Mouse (Mus musculus): Measurements from ENCODE around the gene Clrn3. TPM values are rescaled to one million over a fixed set of nuclear protein-coding genes. Genes with fewer than 3 reads are reported as not detected.

The Clrn3 gene
- polyA plus RNA-seq, 1 experiment from 2014 or later = 17.3 TPM

DNA sequence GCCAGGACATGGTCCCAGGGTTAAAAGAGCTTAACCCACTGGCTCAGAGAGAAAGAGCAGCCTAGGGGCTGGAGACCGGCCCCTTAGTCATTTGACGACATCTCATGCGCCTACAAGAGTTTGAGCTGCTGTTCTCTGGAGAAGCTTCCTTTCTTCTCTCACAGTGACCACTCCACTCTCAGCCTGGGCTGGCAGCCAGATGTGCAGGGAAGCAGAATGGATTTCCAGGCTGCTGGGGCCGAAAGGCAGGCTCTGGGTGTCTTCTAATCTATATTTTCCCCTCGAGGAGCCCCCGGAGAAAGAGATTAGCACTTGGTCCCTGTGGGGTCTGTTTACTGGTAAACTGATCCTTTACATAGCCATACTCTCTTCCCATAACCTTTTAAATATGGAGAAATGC is 44.7 kb downstream of the Clrn3 start:
- Histone ChIP-seq H3K27me3 (ENCODE audit: insufficient read depth, low read length) (no peaks in the 10 kb centered on the region), H3K27ac (ENCODE audit: low read length) (no peak overlapping the region), H3K36me3 (ENCODE audit: insufficient read depth, low read length) (no peaks in the 10 kb centered on the region), H3K4me1 (ENCODE audit: insufficient read depth, low read length) (peaks cover 7% of the 10 kb centered on the region; the same call in 1 of the 2 replicates), H3K4me3 (ENCODE audit: low read length) (no peak overlapping the region), H3K9me3 (ENCODE audit: low read length) (no peaks in the 10 kb centered on the region), H3K4me2 (replicated peaks; ENCODE audit: low read depth, low read length) (no peak overlapping the region), H3K9ac (replicated peaks; ENCODE audit: low read length) (no peak overlapping the region)
- no peak for ATAC-seq (ENCODE audit: low FRiP score, low TSS enrichment)
- WGBS = 60% methylated on average over 6 of the region's 6 CpGs

DNA sequence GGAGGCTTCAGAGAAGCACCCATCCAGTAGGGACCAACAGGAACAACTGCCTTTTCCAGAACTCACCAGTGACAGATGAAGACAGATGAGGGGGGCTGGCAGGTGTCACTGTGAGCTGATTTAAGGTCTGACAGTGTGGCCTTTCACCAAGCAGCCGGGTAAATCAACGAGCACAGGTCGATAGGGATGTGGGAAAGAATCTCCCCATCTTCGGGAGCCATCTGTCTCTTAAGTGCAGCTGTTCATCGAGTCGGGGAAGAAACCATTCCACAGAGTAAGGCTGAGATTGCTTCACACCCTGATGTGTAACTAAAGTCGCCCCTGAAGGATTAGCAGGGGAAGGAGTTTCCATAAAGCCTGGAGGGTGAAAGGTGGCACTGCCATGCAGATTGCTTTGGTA is 47.3 kb downstream of the Clrn3 start:
- 8% methylated on average over 7 of the region's 7 CpGs for WGBS
- Histone ChIP-seq H3K9me3 (ENCODE audit: low read length) (no peaks in the 10 kb centered on the region), H3K4me2 (replicated peaks; ENCODE audit: low read depth, low read length) (no peak overlapping the region), H3K27ac (ENCODE audit: low read length) (no peak overlapping the region), H3K9ac (replicated peaks; ENCODE audit: low read length) (no peak overlapping the region), H3K4me3 (ENCODE audit: low read length) (no peak overlapping the region), H3K4me1 (ENCODE audit: insufficient read depth, low read length) (peaks cover 7% of the 10 kb centered on the region; the same call in 1 of the 2 replicates), H3K36me3 (ENCODE audit: insufficient read depth, low read length) (no peaks in the 10 kb centered on the region), H3K27me3 (ENCODE audit: insufficient read depth, low read length) (no peaks in the 10 kb centered on the region)
- ATAC-seq (ENCODE audit: low FRiP score, low TSS enrichment) = no peak

DNA sequence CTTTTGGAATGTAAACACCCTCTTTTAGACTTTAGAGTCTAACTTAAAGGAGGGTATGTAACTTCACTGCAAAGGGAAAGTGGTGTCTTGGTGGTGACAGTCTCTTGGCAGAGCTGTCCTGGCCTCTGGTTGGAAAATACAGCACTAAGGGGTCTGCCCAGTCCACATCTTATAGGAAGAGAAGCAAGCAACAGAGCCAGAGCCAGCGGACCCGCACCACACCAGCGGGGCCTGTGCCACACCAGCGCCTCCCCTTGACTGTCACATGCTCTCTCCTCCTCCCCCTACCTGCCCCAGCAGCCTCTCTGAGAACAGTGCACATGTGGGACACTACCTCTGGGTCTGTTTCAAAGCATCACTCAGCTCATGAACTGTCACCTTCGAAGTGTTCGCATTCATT is 48.5 kb downstream of the Clrn3 start:
- no peak for ATAC-seq (ENCODE audit: low FRiP score, low TSS enrichment)
- no peak overlapping the region for H3K4me2 ChIP-seq (replicated peaks; ENCODE audit: low read depth, low read length)
- no peak overlapping the region for H3K4me3 ChIP-seq (ENCODE audit: low read length)
- H3K27ac ChIP-seq (ENCODE audit: low read length) = no peak overlapping the region
- no peaks in the 10 kb centered on the region for H3K36me3 ChIP-seq (ENCODE audit: insufficient read depth, low read length)
- no peak overlapping the region for H3K9ac ChIP-seq (replicated peaks; ENCODE audit: low read length)
- H3K9me3 ChIP-seq (ENCODE audit: low read length) = no peaks in the 10 kb centered on the region
- H3K4me1 ChIP-seq (ENCODE audit: insufficient read depth, low read length) = no peaks in the 10 kb centered on the region
- H3K27me3 ChIP-seq (ENCODE audit: insufficient read depth, low read length) = no peaks in the 10 kb centered on the region
- WGBS = 70% methylated on average over 6 of the region's 6 CpGs

DNA sequence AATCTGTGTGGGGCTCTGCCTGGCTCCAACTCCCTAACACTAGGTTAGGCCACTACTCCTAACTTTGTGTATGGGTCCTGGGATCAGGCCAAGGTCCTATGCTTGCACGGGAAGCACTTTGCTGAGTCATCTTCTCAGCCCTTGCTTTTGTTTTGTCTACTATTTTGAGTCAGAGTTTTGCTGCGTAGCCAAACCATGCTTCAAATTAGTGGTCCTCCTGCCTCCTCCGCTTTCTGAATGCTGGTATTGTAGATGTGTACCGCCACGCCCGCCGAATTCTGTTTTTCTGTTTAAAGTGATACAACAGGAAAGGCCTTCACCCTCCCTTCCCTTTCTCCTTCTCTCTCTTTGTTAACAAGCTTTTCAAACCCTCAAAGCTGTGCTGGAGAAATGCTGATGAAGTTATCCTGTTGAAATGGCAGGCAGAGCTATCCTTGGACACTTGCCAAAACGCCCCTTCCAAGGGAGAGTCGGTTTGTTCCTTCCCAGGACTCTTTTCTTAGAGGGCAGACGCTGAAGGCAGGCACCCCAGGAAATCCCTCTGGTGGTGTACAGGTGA is 49.1 kb downstream of the Clrn3 start:
- Histone ChIP-seq H3K9ac (replicated peaks; ENCODE audit: low read length) (no peak overlapping the region), H3K27me3 (ENCODE audit: insufficient read depth, low read length) (no peaks in the 10 kb centered on the region), H3K4me2 (replicated peaks; ENCODE audit: low read depth, low read length) (no peak overlapping the region), H3K27ac (ENCODE audit: low read length) (no peak overlapping the region), H3K4me1 (ENCODE audit: insufficient read depth, low read length) (no peaks in the 10 kb centered on the region), H3K9me3 (ENCODE audit: low read length) (no peaks in the 10 kb centered on the region), H3K36me3 (ENCODE audit: insufficient read depth, low read length) (no peaks in the 10 kb centered on the region), H3K4me3 (ENCODE audit: low read length) (no peak overlapping the region)
- whole genome bisulfite sequencing = 60% methylated on average over 10 of the region's 10 CpGs
- ATAC-seq (ENCODE audit: low FRiP score, low TSS enrichment) = no peak

DNA sequence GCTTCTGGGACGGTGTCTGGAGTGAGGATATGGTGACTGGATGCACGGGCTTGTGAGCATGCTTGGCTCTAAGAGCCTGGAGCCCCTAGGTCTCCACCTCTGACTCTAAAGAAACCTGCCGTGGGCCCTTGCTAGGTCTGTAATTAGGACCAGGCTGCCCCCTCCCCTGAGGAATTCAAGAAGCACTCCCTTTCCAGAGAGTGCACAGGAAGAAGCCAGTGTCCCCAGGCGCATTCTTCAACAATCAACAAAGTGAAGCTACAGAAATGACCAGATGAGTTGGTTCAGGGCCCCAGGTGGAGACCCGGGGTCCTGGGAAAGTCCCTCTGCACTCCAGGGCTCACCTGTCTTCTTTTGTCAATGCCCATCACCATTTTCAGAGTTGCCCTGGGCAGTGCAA is 51.2 kb downstream of the Clrn3 start:
- 56% methylated on average over 5 of the region's 5 CpGs for WGBS
- Histone ChIP-seq H3K4me3 (ENCODE audit: low read length) (no peak overlapping the region), H3K36me3 (ENCODE audit: insufficient read depth, low read length) (no peaks in the 10 kb centered on the region), H3K9me3 (ENCODE audit: low read length) (no peaks in the 10 kb centered on the region), H3K9ac (replicated peaks; ENCODE audit: low read length) (no peak overlapping the region), H3K4me1 (ENCODE audit: insufficient read depth, low read length) (no peaks in the 10 kb centered on the region), H3K27me3 (ENCODE audit: insufficient read depth, low read length) (no peaks in the 10 kb centered on the region), H3K27ac (ENCODE audit: low read length) (no peak overlapping the region), H3K4me2 (replicated peaks; ENCODE audit: low read depth, low read length) (no peak overlapping the region)
- ATAC-seq (ENCODE audit: low FRiP score, low TSS enrichment) = no peak

DNA sequence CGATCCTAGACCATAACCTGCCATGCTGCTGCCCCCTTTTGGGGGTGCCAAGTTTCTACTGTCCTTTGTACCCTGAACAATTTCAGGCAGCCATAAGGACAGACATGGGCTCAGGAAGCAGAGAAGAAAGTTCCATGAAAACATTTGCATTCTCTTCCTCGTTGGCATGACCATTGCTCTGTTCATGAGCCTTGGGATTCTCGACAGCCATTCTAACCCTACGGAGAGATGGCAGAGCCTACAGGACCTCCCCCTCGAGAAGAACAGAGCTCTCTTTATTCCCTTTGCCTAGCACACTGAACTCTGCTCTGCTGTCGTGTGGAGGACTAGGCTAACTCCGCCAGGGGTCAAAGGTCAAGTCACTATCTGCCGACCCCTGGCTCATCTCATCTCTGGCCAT is 52.5 kb downstream of the Clrn3 start:
- Histone ChIP-seq H3K27ac (ENCODE audit: low read length) (no peak overlapping the region), H3K36me3 (ENCODE audit: insufficient read depth, low read length) (no peaks in the 10 kb centered on the region), H3K4me3 (ENCODE audit: low read length) (no peak overlapping the region), H3K4me2 (replicated peaks; ENCODE audit: low read depth, low read length) (no peak overlapping the region), H3K27me3 (ENCODE audit: insufficient read depth, low read length) (no peaks in the 10 kb centered on the region), H3K9me3 (ENCODE audit: low read length) (no peaks in the 10 kb centered on the region), H3K9ac (replicated peaks; ENCODE audit: low read length) (no peak overlapping the region), H3K4me1 (ENCODE audit: insufficient read depth, low read length) (no peaks in the 10 kb centered on the region)
- 56% methylated on average over 8 of the region's 8 CpGs for WGBS
- ATAC-seq (ENCODE audit: low FRiP score, low TSS enrichment) = no peak

DNA sequence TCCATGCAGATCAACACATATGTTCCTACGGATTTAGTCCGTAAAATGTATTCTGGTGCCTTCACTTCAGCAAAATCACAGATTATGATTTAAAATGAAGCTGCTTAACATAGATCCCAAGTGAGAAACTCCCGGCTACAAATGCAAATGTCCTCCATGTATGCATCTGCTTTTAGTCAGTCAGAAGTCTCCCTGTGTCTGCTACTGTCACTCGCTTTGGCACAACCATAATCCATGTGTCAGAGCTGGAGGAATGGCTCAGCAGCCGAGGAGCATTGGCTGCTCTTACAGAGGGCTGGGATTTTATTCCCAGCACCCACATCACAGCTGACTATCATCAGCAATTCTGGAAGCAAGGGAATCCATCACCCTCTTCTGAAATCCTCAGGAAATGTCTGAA is 58.1 kb downstream of the Clrn3 start:
- Histone ChIP-seq H3K27ac (ENCODE audit: low read length) (no peak overlapping the region), H3K36me3 (ENCODE audit: insufficient read depth, low read length) (no peaks in the 10 kb centered on the region), H3K4me2 (replicated peaks; ENCODE audit: low read depth, low read length) (no peak overlapping the region), H3K9me3 (ENCODE audit: low read length) (no peaks in the 10 kb centered on the region), H3K27me3 (ENCODE audit: insufficient read depth, low read length) (peaks cover 12% of the 10 kb centered on the region; the same call in 1 of the 2 replicates), H3K4me1 (ENCODE audit: insufficient read depth, low read length) (peaks cover 4% of the 10 kb centered on the region; the same call in 1 of the 2 replicates), H3K4me3 (ENCODE audit: low read length) (no peak overlapping the region), H3K9ac (replicated peaks; ENCODE audit: low read length) (no peak overlapping the region)
- no peak for ATAC-seq (ENCODE audit: low FRiP score, low TSS enrichment)
- 88% methylated on average over 5 of the region's 5 CpGs for WGBS

DNA sequence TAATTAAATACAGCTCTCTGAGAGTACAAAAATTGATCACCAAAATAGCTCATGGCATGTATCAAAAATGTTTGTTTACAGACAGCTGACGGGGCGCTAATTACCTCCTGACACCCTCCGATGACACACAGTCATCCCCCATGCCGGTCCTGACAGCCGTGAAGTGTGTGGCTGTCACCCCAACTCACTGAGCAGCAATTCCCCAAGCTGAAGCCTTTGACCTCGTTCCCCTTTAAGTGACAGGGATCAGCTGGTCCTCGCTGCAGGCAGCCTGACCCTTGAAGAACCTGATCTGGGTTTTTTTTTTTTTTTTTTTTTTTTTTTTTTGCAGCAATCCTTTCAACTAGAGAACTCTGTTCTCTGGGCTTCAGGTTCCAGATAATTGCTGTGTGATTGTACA is 59.8 kb downstream of the Clrn3 start:
- Histone ChIP-seq H3K4me2 (replicated peaks; ENCODE audit: low read depth, low read length) (no peak overlapping the region), H3K4me3 (ENCODE audit: low read length) (no peak overlapping the region), H3K27me3 (ENCODE audit: insufficient read depth, low read length) (peaks cover 12% of the 10 kb centered on the region; the same call in 1 of the 2 replicates), H3K9ac (replicated peaks; ENCODE audit: low read length) (no peak overlapping the region), H3K27ac (ENCODE audit: low read length) (no peak overlapping the region), H3K4me1 (ENCODE audit: insufficient read depth, low read length) (peaks cover 4% of the 10 kb centered on the region; the same call in 1 of the 2 replicates), H3K36me3 (ENCODE audit: insufficient read depth, low read length) (no peaks in the 10 kb centered on the region), H3K9me3 (ENCODE audit: low read length) (no peaks in the 10 kb centered on the region)
- ATAC-seq (ENCODE audit: low FRiP score, low TSS enrichment) = no peak
- WGBS = 23% methylated on average over 7 of the region's 7 CpGs

DNA sequence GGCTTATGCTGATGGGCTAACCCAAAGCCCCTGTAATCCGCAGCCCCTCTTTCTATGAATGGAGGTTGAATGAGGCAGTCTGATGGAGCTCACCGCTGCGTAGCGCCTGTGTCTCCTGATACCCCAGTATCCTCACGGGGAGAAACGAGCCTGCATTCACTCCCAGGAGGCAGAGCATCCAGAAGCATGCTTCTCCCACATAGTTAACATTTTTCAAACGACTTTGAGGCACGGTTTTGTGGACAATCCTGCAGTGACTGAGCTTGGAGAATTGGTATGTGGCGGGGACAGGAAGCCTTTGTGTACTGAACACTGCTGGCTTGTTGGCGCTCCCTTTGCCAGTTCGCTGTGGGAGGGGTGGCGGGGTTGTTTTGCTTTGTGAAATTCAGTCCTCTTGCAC is 63.2 kb downstream of the Clrn3 start:
- no peak overlapping the region for H3K27ac ChIP-seq (ENCODE audit: low read length)
- H3K9me3 ChIP-seq (ENCODE audit: low read length) = no peaks in the 10 kb centered on the region
- H3K4me1 ChIP-seq (ENCODE audit: insufficient read depth, low read length) = peaks cover 4% of the 10 kb centered on the region; the same call in 1 of the 2 replicates
- no peak overlapping the region; the same call in 1 of the 2 replicates for H3K4me2 ChIP-seq (replicated peaks; ENCODE audit: low read depth, low read length)
- peaks cover 12% of the 10 kb centered on the region; the same call in 1 of the 2 replicates for H3K27me3 ChIP-seq (ENCODE audit: insufficient read depth, low read length)
- H3K36me3 ChIP-seq (ENCODE audit: insufficient read depth, low read length) = no peaks in the 10 kb centered on the region
- H3K4me3 ChIP-seq (ENCODE audit: low read length) = no peak overlapping the region
- no peak for ATAC-seq (ENCODE audit: low FRiP score, low TSS enrichment)
- WGBS = 20% methylated on average over 12 of the region's 12 CpGs
- no peak overlapping the region for H3K9ac ChIP-seq (replicated peaks; ENCODE audit: low read length)

DNA sequence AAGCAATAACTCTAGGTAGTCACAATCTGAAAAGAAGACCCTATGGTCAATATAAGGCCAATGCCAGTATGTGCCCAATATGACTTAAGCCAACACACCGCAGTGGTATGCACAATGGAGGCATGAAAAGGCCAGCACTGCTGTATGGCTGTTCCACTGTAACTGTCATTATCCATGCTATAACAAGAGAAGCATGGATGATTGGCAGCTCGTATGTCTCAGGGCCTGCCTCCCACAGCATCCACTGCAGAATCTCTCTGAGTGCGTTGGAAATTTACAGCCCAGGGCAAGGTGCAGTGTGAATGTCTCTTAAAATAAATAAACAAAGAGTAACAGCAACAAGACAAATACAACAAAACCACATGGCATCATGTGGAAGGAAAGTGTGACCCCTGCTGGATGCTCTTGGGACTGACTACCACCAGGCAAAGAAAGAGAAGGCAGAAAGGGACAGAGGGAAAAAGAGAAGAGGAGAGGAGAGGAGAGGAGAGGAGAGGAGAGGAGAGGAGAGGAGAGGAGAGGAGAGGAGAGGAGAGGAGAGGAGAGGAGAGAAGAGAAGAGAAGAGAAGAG is 63.7 kb downstream of the Clrn3 start:
- WGBS = 33% methylated on average over 3 of the region's 3 CpGs
- no peak overlapping the region for H3K4me3 ChIP-seq (ENCODE audit: low read length)
- no peak overlapping the region for H3K27ac ChIP-seq (ENCODE audit: low read length)
- H3K9ac ChIP-seq (replicated peaks; ENCODE audit: low read length) = no peak overlapping the region
- no peak overlapping the region for H3K4me2 ChIP-seq (replicated peaks; ENCODE audit: low read depth, low read length)
- no peaks in the 10 kb centered on the region for H3K36me3 ChIP-seq (ENCODE audit: insufficient read depth, low read length)
- H3K9me3 ChIP-seq (ENCODE audit: low read length) = no peaks in the 10 kb centered on the region
- ATAC-seq (ENCODE audit: low FRiP score, low TSS enrichment) = no peak
- peaks cover 4% of the 10 kb centered on the region; the same call in 1 of the 2 replicates for H3K4me1 ChIP-seq (ENCODE audit: insufficient read depth, low read length)
- peaks cover 12% of the 10 kb centered on the region; the same call in 1 of the 2 replicates for H3K27me3 ChIP-seq (ENCODE audit: insufficient read depth, low read length)

Data from kidney, embryonic 16.5 days (tissue).